Mouse (Mus musculus) liver, adult 10 weeks (tissue): ENCODE measurements around the gene Ogg1. TPM values are rescaled to one million over a fixed set of nuclear protein-coding genes. Genes with fewer than 3 reads are reported as not detected.

Experiments used
- polyA plus RNA-seq: library from polyadenylated mRNA; stranded (reverse); fragments of 350-450 nt; fragmentation: Illumina TruSeq; extraction: RNeasy Lipid Tissue Mini Kit (QIAGEN cat#74804); gene quantifications from one replicate; pipeline ENCODE4 v1.2.3, GENCODE M21; 2014; ENCODE audit warnings: low read depth, low replicate concordance

The Ogg1 gene
- polyA plus RNA-seq = 1.8 TPM

GRCm38 (mm10) chr6:113326533-113327315 lies at the start of gene Ogg1:
TSS of gene Ogg1 (plus strand) at chr6:113326972.

DNA sequence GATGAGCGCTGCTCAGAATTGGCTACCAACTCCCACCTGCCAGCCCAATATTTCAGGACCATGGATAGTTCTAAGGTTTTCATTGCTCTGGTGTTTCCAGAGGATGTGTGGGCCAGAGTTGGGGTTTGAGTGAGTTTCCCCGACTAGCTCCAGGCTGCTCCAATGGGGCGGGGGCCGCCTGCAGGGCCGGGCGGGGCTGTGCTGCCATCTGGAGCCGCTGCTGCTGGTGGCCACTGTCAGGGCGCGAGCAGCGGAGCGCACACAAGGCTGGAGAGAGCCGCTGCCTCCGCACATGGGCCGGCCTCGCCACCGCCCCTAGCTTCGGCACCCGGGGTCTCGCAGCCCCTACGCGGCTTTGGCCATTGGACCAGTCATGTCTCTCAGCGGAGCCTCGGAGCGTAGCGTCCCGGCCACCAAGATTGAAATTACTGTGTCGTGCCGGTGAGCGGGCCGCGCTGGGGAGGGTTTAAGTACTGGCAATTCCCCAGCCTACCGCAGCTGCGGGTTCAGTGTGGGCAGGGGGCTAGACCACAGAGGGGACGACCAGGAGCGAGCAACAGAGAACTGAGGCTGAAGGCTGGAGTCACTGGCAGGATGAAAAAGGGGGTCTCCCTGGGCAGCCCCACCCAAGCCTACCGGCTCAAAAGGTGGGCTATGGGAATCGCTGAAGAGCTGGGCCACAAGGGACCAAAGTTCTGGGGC lies 44.5 kb upstream of the Ogg1 start, which contains the start of gene Cpne9:
Gene Cpne9 (plus strand): TSS at position 207 of the 702 bp plus-strand sequence.

GRCm38 (mm10) chr6:113306986-113307349 lies 19.8 kb upstream of the Ogg1 start, which contains the start of gene Brpf1:
TSS of gene Brpf1 (plus strand) at chr6:113307137.

DNA sequence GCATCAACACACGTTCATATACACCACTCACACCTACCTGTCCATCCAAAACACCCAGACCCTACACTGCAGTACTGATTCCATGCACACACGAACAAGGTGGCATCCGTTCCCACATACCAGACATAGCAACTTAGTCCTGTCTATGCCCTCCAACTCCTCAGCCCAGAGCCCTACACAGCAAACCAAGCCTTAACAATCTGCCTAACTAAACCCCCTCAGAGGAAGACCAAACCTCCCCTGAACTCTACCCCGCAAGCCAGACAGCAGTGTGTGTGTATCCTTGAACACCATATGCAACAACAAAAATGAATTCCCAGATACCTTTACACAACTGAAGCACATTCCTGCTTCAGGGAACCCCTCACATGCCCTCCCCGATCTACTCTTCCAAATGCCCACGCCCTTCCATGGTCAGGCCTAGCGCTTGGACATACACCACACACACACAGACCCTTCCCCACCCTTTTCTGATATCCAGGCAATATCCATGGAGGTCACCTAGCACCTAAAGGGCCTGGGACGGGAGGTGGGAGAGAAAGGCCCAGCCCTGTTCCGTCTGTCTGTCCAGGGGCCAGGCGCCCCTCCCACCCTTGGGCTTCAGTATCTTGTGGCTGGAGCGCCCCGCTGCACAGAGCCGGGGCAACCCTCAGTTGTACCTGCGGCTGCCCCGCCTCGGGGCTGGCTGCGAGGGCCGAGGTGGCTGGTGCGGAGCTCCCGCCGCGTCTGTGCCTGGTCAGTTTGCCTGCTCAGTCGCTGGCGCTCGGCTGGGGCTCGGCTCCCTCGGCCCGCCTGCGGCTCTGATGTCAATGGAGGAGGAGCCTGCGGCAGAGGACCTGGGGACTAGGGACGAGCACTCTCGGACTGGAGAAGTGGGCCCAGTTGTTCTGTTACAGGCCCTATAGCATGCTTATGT lies 16.7 kb downstream of the Ogg1 start, which contains the start of gene Camk1:
Gene Camk1 (minus strand): TSS at position 808 of the 916 bp plus-strand sequence.

DNA sequence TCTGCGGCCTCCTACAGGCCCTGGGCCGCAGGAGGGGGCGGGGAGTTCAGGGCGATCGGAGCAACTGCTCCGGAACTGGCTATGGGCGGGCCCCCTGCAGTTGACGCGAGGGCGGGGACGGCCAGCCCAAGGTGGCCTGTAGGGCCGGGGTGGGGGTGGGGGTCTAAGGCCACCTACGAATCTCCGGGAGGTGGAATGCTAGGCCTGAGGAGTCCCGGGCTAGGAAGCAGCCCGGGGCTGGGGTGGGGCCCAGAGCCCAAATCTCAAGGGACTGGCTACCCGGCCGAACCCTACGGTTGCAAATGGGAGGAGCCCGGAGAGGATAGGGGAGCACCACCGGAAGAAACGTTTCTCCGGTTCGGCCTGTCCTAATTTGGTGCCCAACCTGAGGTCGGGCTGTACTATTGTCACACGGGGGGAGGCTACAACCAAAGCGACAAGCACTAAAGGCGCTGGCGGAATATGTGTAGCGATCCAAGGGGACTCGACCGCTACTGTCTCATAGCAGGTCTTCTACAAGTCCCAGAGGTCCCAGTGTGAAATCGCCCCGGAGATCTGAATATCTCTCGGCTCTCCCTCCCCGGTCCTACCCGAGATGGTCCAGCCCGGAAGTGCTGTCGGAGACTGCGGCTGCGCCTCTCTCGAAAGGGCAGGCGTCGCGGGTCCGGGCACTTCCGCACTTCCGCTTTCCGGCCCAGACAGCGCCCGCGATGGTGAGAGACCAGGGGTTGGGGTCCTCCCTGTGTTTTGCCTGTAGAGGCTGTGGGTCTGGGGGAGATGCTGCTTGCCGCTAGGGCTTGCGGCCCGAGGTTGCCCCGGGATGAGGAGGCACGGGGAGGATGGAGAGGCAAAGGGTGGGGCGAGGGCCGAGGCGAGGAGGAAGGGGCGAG lies 51.0 kb downstream of the Ogg1 start, which contains the start of the genes Tada3 and Arpc4:
Gene Tada3 (minus strand): TSS at position 388 of the 890 bp plus-strand sequence.
Gene Arpc4 (plus strand): TSS at position 620 of the 890 bp plus-strand sequence.

Other genes with a start within 250 kb of the Ogg1 start
- gene Setd5, start 249.6 kb upstream of the Ogg1 start, polyA plus RNA-seq = 25.8 TPM
- not detected for gene Lhfpl4, start 131.6 kb upstream of the Ogg1 start, polyA plus RNA-seq
- gene Mtmr14, start 89.1 kb upstream of the Ogg1 start, polyA plus RNA-seq = 15.3 TPM
- gene Cpne9, start 44.7 kb upstream of the Ogg1 start, polyA plus RNA-seq = not detected
- gene Brpf1, start 19.8 kb upstream of the Ogg1 start, polyA plus RNA-seq = 1.6 TPM
- gene Camk1, start 17.0 kb downstream of the Ogg1 start, polyA plus RNA-seq = 7.2 TPM
- 1.7 TPM for gene Tada3, start 50.9 kb downstream of the Ogg1 start, polyA plus RNA-seq
- 50.2 TPM for gene Arpc4, start 51.1 kb downstream of the Ogg1 start, polyA plus RNA-seq
- gene Ttll3, start 62.3 kb downstream of the Ogg1 start, polyA plus RNA-seq = 0.93 TPM
- 1.1 TPM for gene Rpusd3, start 92.4 kb downstream of the Ogg1 start, polyA plus RNA-seq
- gene Cidec, start 108.8 kb downstream of the Ogg1 start, polyA plus RNA-seq = not detected
- 15.9 TPM for gene Jagn1, start 115.6 kb downstream of the Ogg1 start, polyA plus RNA-seq
- gene Il17re, start 131.5 kb downstream of the Ogg1 start, polyA plus RNA-seq = 0.21 TPM
- 1.3 TPM for gene Il17rc, start 144.5 kb downstream of the Ogg1 start, polyA plus RNA-seq
- gene Creld1, start 156.3 kb downstream of the Ogg1 start, polyA plus RNA-seq = 5.1 TPM
- not detected for gene Prrt3, start 175.0 kb downstream of the Ogg1 start, polyA plus RNA-seq
- gene Emc3, start 204.7 kb downstream of the Ogg1 start, polyA plus RNA-seq = 52.6 TPM
- 0.13 TPM for gene Fancd2, start 204.7 kb downstream of the Ogg1 start, polyA plus RNA-seq